Mouse (Mus musculus): ENCODE data around the gene C1rl.

- no peak for TF ChIP-seq POLR2A (IDR thresholded peaks at IDR 0.05; ENCODE audit: insufficient read length, low read depth)
- TF ChIP-seq CEBPB (IDR thresholded peaks at IDR 0.05; ENCODE audit: insufficient read depth, poor library complexity, severe bottlenecking) = no peak
- no peak for TF ChIP-seq MYOD1 (IDR thresholded peaks at IDR 0.05; ENCODE audit: control insufficient read depth in 1 of 3, insufficient read length in 2 of 3, low read depth in 2 of 3)
- no peak for TF ChIP-seq MAX (IDR thresholded peaks at IDR 0.05; ENCODE audit: low read depth)
- TF ChIP-seq MYOG (IDR thresholded peaks at IDR 0.05; ENCODE audit: control insufficient read depth in 1 of 3, insufficient read depth in 1 of 3, insufficient read length in 2 of 3, low read depth in 2 of 3) = no peak
- TF ChIP-seq E2F4 (IDR thresholded peaks at IDR 0.05; ENCODE audit: insufficient read depth) = no peak
- no peak for TF ChIP-seq REST (IDR thresholded peaks at IDR 0.05; ENCODE audit: insufficient read depth, insufficient read length)
- no peak for TF ChIP-seq USF1 (IDR thresholded peaks at IDR 0.05; ENCODE audit: low read depth)
- no peak for TF ChIP-seq SRF (IDR thresholded peaks at IDR 0.05; ENCODE audit: control insufficient read depth, insufficient read length, low read depth)
Observed at GRCm38 (mm10) chr6:124491427-124491826, 1.5 kb upstream of the C1rl start.
